Mouse (Mus musculus) kidney, adult 9 months (tissue): ENCODE measurements around the gene Ncoa7.
"Not testable (repeated sequence)": the region's sequence is repeated elsewhere in the genome, so short reads cannot be mapped to it uniquely, and the experiment has no call there.

Source experiments
- DNase-seq: peaks from one replicate; pipeline ENCODE4 v3.0.0; 2022

The Ncoa7 gene

DNA sequence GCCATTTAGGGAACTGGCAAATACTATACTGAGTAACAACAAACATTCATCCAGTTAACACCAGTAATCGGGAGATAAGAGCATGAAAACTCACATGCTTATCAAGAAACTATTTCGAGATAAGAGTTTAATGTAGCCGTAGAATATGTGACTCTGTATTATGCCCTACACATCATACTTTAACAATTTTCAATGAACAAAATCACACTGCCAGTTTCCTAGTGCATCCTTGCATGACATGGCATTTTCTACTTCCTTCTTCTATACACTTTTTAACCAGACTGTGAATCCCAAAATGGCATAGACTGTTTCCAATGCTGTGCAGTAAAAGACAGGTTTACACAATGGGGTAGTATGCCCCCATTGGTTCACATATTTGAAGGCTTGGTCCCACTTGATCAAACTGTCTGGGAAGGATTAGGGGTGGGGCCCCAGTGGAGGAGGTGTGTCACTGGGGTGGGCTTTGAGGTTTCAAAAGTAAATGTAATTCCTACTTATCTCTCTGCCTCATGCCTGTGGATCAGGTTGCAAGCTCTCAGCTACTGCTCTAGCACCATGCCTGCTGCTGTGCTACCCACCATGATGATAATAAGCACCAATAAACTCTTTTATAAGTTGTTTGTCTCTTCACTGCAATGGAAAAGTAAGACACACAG lies 15.3 kb downstream of the Ncoa7 start:
- no peak for DNase-seq

DNA sequence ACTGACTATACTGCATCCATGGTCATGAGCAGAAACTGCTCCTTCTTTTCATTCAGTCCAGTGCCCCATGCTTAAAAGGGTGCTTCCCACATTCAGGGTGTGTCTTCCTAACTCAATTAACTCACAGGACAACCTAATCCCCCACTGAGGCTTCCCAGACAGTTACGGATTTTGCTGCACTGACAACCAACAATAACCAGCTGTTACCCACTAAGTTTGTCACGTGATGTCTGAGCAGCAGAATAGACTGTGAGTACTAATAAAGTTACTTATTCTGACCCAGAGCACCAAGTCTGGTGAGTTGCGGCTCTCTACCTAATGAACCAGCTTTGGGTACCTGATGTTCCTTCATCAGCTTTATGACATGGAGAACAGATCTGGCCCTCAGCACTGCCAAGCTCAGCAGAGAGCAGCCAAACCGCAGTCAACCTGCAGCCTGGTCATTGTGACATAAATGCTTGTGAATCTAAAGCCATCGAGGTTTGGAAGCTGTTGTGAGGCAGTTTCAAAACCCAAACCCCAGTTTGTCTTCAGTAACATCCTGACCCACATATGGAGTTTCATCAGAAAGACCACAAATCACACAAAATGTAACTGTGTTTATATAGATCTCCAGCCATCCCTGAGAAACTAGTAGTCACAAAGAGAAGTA lies 16.9 kb downstream of the Ncoa7 start:
- peak; percentile 42 for DNase-seq

GRCm38 (mm10) chr10:30780921-30781320 lies 22.2 kb downstream of the Ncoa7 start:
- not testable (repeated sequence) for DNase-seq

- DNase-seq = no peak
Measured at GRCm38 (mm10) chr10:30778240-30778639, 24.9 kb downstream of the Ncoa7 start.

GRCm38 (mm10) chr10:30775987-30776386 lies 27.1 kb downstream of the Ncoa7 start:
- DNase-seq = no peak

GRCm38 (mm10) chr10:30775568-30775967 lies 27.6 kb downstream of the Ncoa7 start:
- DNase-seq = no peak

GRCm38 (mm10) chr10:30774396-30774795 lies 28.7 kb downstream of the Ncoa7 start:
- DNase-seq = peak; percentile 61

DNA sequence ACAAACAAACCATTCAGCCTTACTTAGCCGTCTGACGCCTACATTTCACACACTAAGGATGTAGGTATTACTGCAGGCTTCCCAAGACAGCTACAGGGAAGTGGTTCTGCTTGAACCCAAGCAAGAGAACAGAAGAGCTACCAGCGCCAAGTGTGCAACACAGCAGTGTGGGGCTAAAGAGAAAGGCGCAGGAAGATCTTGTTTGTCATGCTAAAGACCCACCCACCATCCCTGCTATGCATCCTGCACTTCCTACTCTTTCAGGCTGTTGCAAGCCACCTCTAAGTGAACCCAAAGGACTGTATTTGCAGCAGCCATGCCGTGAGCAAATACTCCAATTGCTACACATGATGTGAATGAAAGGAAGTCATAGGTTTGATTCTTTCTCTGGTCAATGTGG lies 29.9 kb downstream of the Ncoa7 start:
- DNase-seq = no peak

DNA sequence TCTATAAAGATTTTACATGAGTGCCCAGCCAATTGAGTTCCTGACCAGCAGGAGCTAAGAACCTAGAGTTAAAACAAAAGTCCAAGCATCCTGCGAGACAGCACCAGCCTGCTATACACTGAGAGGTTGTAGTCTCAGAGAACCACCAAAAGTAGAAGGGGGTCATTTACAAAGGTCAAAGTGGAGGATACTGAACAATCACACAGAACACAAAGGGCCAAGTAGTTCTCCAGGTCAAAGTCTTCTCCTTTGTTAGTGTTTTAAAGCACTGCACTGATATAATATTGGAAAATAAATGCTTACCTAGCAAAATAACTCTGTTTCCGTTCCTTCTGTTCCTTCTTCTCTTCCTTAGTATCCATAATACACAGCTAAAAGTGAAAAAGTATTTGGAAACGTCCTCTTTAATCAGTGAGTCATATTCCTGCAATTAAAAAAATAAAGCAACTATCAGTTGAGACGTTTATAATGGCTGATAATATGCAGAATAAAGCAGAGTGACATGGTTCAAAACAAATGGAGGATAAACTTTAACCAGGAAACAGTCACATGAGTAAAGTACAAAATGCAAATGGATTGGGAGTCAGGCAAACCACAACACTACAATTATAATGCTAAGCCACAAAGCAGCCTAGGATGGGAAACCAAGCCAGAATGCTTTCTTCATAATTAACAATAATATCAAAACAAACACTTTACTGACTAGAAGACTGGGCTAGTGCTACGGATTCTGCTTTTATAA lies 31.5 kb downstream of the Ncoa7 start:
- peak; percentile 74 for DNase-seq

DNA sequence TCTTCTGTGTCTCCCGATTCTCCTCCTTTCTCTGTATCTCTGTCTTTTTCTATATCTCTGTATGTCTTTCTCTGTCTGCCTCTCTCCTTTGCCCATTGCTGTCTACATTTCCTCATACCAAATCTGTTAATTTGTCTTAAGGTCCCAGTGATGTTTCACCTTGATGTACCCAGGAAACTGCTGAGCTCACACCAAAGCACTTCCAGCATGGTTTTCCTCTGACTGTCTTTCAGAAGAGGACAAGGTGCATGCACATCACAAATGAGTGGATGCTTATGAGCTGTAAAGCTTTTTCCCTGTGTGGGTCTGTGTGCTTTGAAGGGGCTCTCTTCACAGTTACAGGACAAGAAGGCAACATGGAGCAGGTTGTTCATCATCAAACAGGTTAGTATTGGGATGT lies 34.3 kb downstream of the Ncoa7 start:
- peak; percentile 78 for DNase-seq

GRCm38 (mm10) chr10:30768250-30768649 lies 34.9 kb downstream of the Ncoa7 start:
- peak; percentile 83 for DNase-seq

DNA sequence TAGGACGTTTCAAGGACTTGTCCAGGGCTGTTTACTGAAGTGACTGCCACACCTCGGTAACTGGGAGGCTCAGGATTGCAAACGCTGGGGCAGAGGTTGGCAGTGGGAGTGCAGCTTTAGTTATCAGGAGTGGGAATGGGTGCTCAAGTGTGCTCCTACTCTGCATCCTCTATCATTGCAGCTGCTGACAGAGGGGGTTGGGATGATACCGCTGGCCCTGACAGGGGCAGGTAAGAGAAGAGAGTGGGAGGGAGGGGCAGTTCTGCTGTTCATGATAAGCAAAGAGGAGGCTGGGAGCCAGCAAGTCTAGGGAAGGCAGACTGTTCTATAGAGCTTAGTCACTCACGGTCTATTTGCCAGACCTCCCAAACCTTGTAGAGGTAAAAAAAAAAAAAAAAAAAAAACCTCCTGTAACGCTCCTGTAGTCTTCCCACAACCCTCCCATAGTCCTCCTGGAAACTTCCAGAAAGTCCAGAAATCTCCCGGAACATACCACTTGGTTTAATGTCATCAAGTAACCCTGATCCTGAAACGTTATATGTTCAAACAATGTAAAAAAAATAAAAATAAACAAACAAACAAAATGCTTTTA lies 39.9 kb downstream of the Ncoa7 start:
- no peak for DNase-seq

DNA sequence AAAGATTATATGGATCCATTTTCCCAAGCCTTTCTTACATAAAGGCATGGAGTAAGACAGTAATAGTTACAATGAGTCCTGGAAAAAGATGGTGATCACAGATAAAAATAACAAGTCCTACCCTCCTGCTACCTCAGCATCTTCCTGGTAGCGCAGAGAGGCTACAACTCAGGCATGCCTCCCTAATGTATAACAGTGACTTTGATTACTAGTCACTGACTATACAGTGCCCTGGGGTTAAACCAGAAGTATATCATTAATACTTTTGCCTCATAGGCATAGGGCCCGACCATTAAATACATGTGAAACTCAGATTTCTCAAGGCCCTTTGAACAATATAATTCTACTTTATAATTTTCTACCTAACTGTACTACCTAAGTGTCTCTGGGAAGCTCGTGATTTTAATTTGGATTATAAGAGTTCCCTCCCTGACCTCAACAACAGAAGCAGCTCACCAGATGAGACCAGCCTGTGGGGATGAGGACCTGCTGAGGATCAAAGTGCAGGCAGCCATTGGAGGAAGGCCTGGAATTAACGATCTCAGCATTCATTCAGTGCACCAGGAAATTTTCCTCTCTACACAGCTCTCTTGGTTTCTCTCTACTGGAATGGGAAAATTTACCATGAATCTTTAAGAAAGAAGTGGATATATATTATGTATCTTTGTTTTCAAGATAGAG lies 40.7 kb downstream of the Ncoa7 start:
- peak; percentile 67 for DNase-seq

DNA sequence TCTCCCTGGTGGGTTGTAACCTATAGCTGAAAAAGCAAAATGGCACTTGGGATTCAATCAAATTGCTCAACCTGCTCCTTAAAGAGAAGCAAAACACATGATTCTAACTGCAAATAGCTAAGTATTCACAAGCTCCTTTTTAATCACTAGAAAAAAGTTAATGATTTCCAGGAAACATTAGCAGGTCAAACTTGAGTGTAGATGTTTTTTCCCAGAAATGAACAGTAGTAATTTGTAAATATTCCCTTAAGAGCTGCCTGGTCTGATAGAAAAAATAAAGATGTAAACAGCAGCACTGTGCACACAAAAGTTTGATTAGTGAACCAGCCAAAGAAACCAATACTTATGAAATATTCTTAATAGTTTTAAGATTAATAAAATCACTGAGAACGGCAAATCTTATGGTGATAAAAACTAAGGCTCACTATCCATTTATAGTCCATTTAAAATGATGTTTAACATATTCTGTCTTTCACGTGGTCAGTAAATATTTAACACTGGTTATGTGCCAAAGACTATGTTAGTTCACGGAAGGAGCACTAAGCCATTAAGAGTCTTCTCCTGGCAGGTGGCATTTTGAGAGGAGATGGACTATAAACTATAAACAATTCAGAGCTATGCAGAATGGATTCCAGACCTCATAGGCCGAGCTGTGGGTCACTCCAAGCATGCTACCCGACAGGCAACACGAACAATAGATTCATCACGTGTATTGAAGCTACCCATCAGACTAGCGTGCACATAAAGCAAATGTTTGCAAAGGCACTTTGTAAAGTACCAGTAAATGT lies 43.6 kb downstream of the Ncoa7 start:
- peak; percentile 59 for DNase-seq

DNA sequence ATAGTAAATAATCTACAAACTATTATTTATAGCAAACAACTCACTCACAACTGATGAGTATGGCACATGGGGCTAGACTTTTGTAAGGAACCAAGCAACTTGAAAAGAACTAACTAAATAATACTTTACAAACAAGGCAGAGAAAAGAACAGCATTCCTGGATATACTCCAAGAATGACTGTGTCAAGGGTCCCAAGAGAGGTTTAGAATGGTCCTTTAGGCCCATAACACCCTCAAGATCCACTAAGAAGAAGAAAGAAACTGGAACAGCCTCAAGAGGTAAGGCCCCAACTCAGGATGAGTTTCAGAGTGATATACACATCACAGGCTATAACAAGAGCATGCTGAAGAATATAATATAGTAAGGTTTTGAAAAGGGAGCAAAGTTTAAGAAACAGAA lies 47.1 kb downstream of the Ncoa7 start:
- no peak for DNase-seq

DNA sequence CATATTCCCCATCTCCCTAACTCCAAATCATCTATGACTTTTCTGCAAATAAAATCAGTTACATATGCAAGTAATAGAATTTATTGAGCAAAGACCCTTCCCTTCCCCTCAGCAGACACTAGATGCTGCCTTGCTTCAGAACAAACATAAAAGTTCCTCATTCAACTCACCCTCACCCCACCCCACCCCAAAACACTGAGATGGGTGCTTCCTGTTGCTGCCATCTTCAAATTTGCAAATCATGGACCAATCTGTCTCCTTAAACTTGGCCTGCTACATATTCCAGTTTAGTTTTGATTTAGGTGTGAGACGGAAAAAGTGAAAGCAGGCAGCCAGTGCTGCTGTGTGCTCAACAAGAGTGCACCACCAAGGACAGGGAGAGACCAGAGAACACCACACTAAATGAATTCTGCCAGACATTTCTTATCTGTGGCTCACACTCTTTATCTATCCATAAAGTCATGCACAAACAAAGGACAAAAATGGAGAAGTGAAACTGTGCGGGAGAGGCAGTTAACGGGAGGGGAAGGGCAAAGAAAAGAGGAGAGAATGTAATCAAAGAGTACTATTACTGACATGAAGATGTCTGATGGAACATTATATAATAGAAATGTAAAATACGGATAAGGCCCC lies 48.2 kb downstream of the Ncoa7 start:
- no peak for DNase-seq

- no peak for DNase-seq
Measured at GRCm38 (mm10) chr10:30754082-30754481, 49.0 kb downstream of the Ncoa7 start.

GRCm38 (mm10) chr10:30752485-30752884 lies 50.6 kb downstream of the Ncoa7 start:
- DNase-seq = no peak

DNA sequence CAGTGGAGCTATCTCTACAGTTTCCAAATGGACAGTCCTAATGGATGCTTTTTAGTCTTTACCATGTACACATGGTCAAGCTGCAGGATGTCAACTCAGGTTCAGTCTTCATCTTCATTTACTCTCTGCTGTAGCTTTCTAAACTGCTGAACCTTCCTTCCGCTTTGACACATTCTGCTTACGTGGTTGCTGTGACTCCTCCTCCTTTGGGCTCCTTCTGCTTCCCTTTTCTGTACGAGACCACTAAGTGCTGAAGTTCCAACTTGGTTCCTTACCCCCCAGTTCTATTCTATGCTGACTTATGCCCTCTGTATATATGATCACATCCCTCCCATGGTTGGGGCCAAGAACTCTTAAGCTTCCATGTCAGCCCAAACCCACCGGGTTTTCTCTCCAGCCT lies 51.5 kb downstream of the Ncoa7 start:
- no peak for DNase-seq

- no peak for DNase-seq
Measured at GRCm38 (mm10) chr10:30749807-30750206, 53.3 kb downstream of the Ncoa7 start.

DNA sequence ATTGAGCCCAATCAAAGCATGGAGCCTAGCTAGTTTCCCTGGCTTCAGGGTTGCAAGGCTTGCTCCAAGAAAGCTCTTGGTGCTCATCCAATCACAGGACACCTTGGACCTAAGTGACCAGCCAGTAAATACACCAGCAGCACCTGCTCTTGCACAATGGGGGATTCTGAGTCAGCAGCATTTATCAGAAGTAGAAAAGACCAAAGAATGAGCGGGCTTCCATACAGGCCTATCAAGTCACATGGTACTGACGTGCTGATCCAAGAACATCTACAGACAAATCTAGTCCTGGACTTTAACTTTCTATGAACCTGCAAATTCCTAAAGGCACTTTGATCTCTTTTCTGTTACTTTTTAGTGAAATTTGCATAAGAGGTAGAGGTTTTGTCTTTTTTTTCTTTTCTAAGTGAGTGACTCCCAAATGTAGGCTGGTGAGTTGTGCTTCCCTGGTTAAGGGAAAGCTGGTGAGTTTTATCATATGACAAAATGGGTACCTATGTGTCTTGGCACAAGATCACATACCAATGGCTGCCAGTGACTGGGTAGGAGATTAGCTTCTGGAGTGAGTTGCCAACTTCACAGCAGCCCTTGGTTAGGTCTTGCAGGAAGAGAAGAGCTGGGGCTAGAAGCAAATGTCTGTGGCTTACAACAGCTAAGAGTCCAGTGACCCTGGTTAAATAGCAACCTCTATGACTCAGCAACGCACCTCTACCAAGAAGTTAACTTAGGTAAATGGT lies 57.7 kb downstream of the Ncoa7 start:
- DNase-seq = peak; percentile 88
